Mouse (Mus musculus) limb, embryonic 14.5 days (tissue): ENCODE results near the gene Hand2. TPM values are rescaled to one million over a fixed set of nuclear protein-coding genes. Genes with fewer than 3 reads are reported as not detected.

Experiments used
- ATAC-seq: fragments of 200-750 bp; cut with Nextera tagmentation; 2 replicates; pipeline ENCODE4 v1.8.0; 2017; ENCODE audit warnings: low read depth, moderate number of reproducible peaks, moderate TSS enrichment; ENCODE audit not compliant: low FRiP score
- DNase-seq: peaks from one replicate; pipeline ENCODE4 v3.0.0-alpha.2; 2015; ENCODE audit warnings: low spot score
- H3K27ac ChIP-seq: fragments of 300-500 bp; sonication (generic); replicated peaks from 2 replicates; pipeline ENCODE4 v1.5.1; 2014; ENCODE audit warnings: low read depth, mild to moderate bottlenecking, low read length, moderate library complexity, mixed read lengths
- H3K27me3 ChIP-seq: fragments of 300-500 bp; sonication (generic); 2 replicates; pipeline ENCODE4 v1.6.1; 2014; ENCODE audit warnings: low read length, mixed read lengths; ENCODE audit not compliant: control insufficient read depth, insufficient read depth
- H3K36me3 ChIP-seq: fragments of 300-500 bp; sonication (generic); 2 replicates; pipeline ENCODE4 v1.6.1; 2014; ENCODE audit warnings: mild to moderate bottlenecking, low read length, moderate library complexity, mixed read lengths; ENCODE audit not compliant: control insufficient read depth, insufficient read depth
- H3K4me1 ChIP-seq: fragments of 300-500 bp; sonication (generic); 2 replicates; pipeline ENCODE4 v1.6.1; 2014; ENCODE audit warnings: antibody characterized with exemption, low read length, mixed read lengths; ENCODE audit not compliant: control insufficient read depth, insufficient read depth
- H3K4me2 ChIP-seq: fragments of 300-500 bp; sonication (generic); replicated peaks from 2 replicates; pipeline ENCODE4 v1.6.1; 2014; ENCODE audit warnings: low read depth, mild to moderate bottlenecking, low read length, moderate library complexity; ENCODE audit not compliant: severe bottlenecking
- H3K4me3 ChIP-seq: fragments of 300-500 bp; sonication (generic); replicated peaks from 2 replicates; pipeline ENCODE4 v1.5.1; 2014; ENCODE audit warnings: low read length
- H3K9ac ChIP-seq: fragments of 300-500 bp; sonication (generic); 2 replicates; pipeline ENCODE4 v1.6.1; 2014; ENCODE audit warnings: mild to moderate bottlenecking, low read depth, low read length, moderate library complexity; ENCODE audit not compliant: severe bottlenecking
- H3K9me3 ChIP-seq: fragments of 300-500 bp; sonication (generic); 2 replicates; pipeline ENCODE4 v1.6.1; 2016; ENCODE audit warnings: low read length; ENCODE audit not compliant: control insufficient read depth
- POLR2A ChIP-seq: fragments of 200-500 bp; IDR thresholded peaks from 2 replicates; pipeline ENCODE4 v1.8.0; 2012; ENCODE audit warnings: inconsistent platforms, mild to moderate bottlenecking, moderate library complexity, borderline replicate concordance; ENCODE audit not compliant: insufficient read depth, insufficient read length; ENCODE audit errors: extremely low read depth
- WGBS: fragments of 180-500 bp; shearing (Covaris S2); extraction: QIAGEN DNeasy Blood & Tissue Kit; methylation state at CpG from one replicate; pipeline ENCODE4 v1.1.7; 2014; 5-methylcytosine and 5-hydroxymethylcytosine counted together
- polyA plus RNA-seq, 2 experiments: library from polyadenylated mRNA; depleted of rRNA in 1 of 2; stranded (reverse) in 1 of 2; unstranded in 1 of 2; fragments of >200 nt; fragmentation: Nextera tagmentation in 1 of 2; extraction: Ambion mirVana in 1 of 2; gene quantifications; 2 replicates each; pipeline versions ENCODE4 v1.2.1 to v1.2.3; 2012 to 2014

Hand2 gene
- polyA plus RNA-seq, 2 experiments: 9.8 to 33.4 TPM

- H3K9ac ChIP-seq: no peak overlapping the region
- ATAC-seq: no peak
Observed at GRCm38 (mm10) chr8:57346371-57346770, 25.6 kb downstream of the Hand2 start.

GRCm38 (mm10) chr8:57347141-57347540 lies 26.4 kb downstream of the Hand2 start:
- no peak for ATAC-seq
- whole genome bisulfite sequencing: 58% methylated on average over 5 of the region's 5 CpGs
- Histone ChIP-seq H3K27me3 (peaks cover 44% of the 10 kb centered on the region), H3K4me2 (no peak overlapping the region), H3K9me3 (no peaks in the 10 kb centered on the region), H3K4me3 (no peak overlapping the region), H3K27ac (no peak overlapping the region), H3K36me3 (no peaks in the 10 kb centered on the region), H3K9ac (no peak overlapping the region), H3K4me1 (peaks cover 33% of the 10 kb centered on the region)
- DNase-seq: no peak
- TF ChIP-seq POLR2A: no peak

More at GRCm38 (mm10) chr8:57346371-57346770, 25.6 kb downstream of the Hand2 start:
- H3K27ac ChIP-seq: no peak overlapping the region
- WGBS: 43% methylated on average over 7 of the region's 7 CpGs
- no peak for DNase-seq
- no peaks in the 10 kb centered on the region for H3K9me3 ChIP-seq
- H3K27me3 ChIP-seq: peaks cover 44% of the 10 kb centered on the region
- no peaks in the 10 kb centered on the region for H3K36me3 ChIP-seq
- no peak for TF ChIP-seq POLR2A
- H3K4me1 ChIP-seq: peaks cover 39% of the 10 kb centered on the region
- H3K4me3 ChIP-seq: no peak overlapping the region
- no peak overlapping the region for H3K4me2 ChIP-seq

GRCm38 (mm10) chr8:57348251-57348650 lies 27.5 kb downstream of the Hand2 start:
- H3K9me3 ChIP-seq: no peaks in the 10 kb centered on the region
- peaks cover 49% of the 10 kb centered on the region for H3K27me3 ChIP-seq
- DNase-seq: no peak
- H3K36me3 ChIP-seq: no peaks in the 10 kb centered on the region
- H3K4me3 ChIP-seq: no peak overlapping the region
- H3K9ac ChIP-seq: no peak overlapping the region
- H3K4me1 ChIP-seq: peaks cover 26% of the 10 kb centered on the region
- peak overlapping the region; percentile 44; the same call in 1 of the 2 replicates for H3K4me2 ChIP-seq
- 43% methylated on average over 4 of the region's 4 CpGs for WGBS
- no peak overlapping the region for H3K27ac ChIP-seq
- no peak for ATAC-seq
- TF ChIP-seq POLR2A: no peak

- H3K4me2 ChIP-seq: peak overlapping the region; percentile 44
- TF ChIP-seq POLR2A: no peak
- ATAC-seq (peak; percentile 28; the same call in 1 of the 2 replicates), DNase-seq (no peak)
- no peaks in the 10 kb centered on the region for H3K36me3 ChIP-seq
- no peak overlapping the region; the same call in 1 of the 2 replicates for H3K4me3 ChIP-seq
- peak overlapping the region; percentile 73 for H3K27ac ChIP-seq
- H3K27me3 ChIP-seq: peaks cover 43% of the 10 kb centered on the region
- H3K4me1 ChIP-seq: peaks cover 22% of the 10 kb centered on the region
- H3K9me3 ChIP-seq: no peaks in the 10 kb centered on the region
- 7% methylated on average over 23 of the region's 23 CpGs for WGBS
- no peak overlapping the region for H3K9ac ChIP-seq
Observed at GRCm38 (mm10) chr8:57348866-57349520, 28.2 kb downstream of the Hand2 start.

- no peak overlapping the region for H3K27ac ChIP-seq
- no peak overlapping the region for H3K4me2 ChIP-seq
- ATAC-seq (no peak), DNase-seq (no peak)
- no peaks in the 10 kb centered on the region for H3K36me3 ChIP-seq
- no peak for TF ChIP-seq POLR2A
- no peak overlapping the region for H3K9ac ChIP-seq
- 50% methylated on average over 2 of the region's 2 CpGs for WGBS
- H3K9me3 ChIP-seq: no peaks in the 10 kb centered on the region
- H3K4me1 ChIP-seq: peaks cover 14% of the 10 kb centered on the region
- H3K4me3 ChIP-seq: no peak overlapping the region
- H3K27me3 ChIP-seq: peaks cover 35% of the 10 kb centered on the region
Observed at GRCm38 (mm10) chr8:57351861-57352260, 31.1 kb downstream of the Hand2 start.
